24 mouse cellular contexts compared by ENCODE assay signal in the genomic region with DNA sequence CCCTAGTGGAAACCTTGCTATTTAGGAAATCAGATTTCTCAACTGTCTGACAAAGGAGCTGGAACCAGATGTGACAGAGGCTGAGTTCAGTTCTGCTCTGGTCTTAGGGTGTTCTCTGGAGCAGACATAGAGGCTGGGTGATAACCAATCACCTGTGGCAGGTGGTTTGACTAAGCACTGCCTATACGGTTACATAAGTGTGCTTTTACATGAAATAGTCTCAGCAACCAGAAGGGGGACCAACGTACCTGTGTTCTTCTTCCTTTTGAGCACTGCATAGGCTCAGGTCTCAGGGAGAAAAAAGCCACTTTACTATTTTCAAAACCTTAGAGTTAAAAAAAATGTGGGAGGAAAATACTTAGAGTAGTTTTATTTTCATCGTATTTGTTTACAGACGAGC. TPM values are rescaled to one million over a fixed set of nuclear protein-coding genes. Genes with fewer than 3 reads are reported as not detected.
DNase-seq lines count a peak whose midpoint lies in the region; ATAC-seq and TF ChIP-seq lines count a peak whose summit lies in the region.
"Had no signal": no experiment of that assay in that cellular context is flagged by ENCODE, and none has a peak within 500 bp of the region (broad histone marks: within the 10 kb centered on the region; RNA-seq: fewer than 3 reads in every experiment).

No protein-coding gene starts in this region.

- peak; percentile 17; the same call in 1 of the 2 replicates for TF ChIP-seq CTCF in lung, postnatal 0 days (IDR thresholded peaks at IDR 0.05)

- H3K9me3 ChIP-seq in embryonic facial prominence, embryonic 11.5 days (replicated peaks; ENCODE audit: control insufficient read depth, low read length): no peaks in the 10 kb centered on the region
- H3K9me3 ChIP-seq in embryonic facial prominence, embryonic 10.5 days: no peaks in the 10 kb centered on the region
- H3K9me3 ChIP-seq in lung, postnatal 0 days (ENCODE audit: low read length): no peaks in the 10 kb centered on the region
- H3K9me3 ChIP-seq: heart, embryonic 13.5 days; limb, embryonic 12.5 days; liver, embryonic 13.5 days; lung, embryonic 15.5 days; midbrain, embryonic 13.5 days had no signal

- H3K27me3 ChIP-seq in embryonic facial prominence, embryonic 11.5 days (ENCODE audit: control insufficient read depth, insufficient read depth, low read length): no peaks in the 10 kb centered on the region
- H3K27me3 ChIP-seq in embryonic facial prominence, embryonic 10.5 days (replicated peaks; ENCODE audit: low read depth, poor library complexity, severe bottlenecking): peaks cover 33% of the 10 kb centered on the region; the same call in 1 of the 2 replicates
- no peaks in the 10 kb centered on the region for H3K27me3 ChIP-seq in lung, postnatal 0 days (replicated peaks; ENCODE audit: insufficient read depth, low read length)
- H3K27me3 ChIP-seq: liver, embryonic 13.5 days; lung, embryonic 15.5 days; midbrain, embryonic 13.5 days had no signal

- no peak for DNase-seq in embryonic facial prominence, embryonic 11.5 days (ENCODE audit: low spot score)
- no peak for DNase-seq in embryonic facial prominence, embryonic 10.5 days (ENCODE audit: low spot score)
- DNase-seq in lung, postnatal 0 days (ENCODE audit: low spot score): no peak
- DNase-seq in lung, postnatal 14 days: no peak
- DNase-seq in heart, adult 18-20 months: no peak
- no peak for DNase-seq in left cerebral cortex, adult 8-10 months (ENCODE audit: low spot score in 2 of 2)
- DNase-seq: adrenal gland, postnatal 25 days; B cell, adult 2 months; cerebellum, postnatal 10 days; gastrocnemius, adult 2 months; heart, adult 11 months; kidney, adult 18-20 months; kidney, postnatal 36 days; liver, embryonic 13.5 days; right cerebral cortex, postnatal 25 days; thymus, adult 18-20 months; thymus, postnatal 4 days had no signal

- H3K36me3 ChIP-seq in embryonic facial prominence, embryonic 11.5 days (replicated peaks; ENCODE audit: control insufficient read depth, insufficient read depth, low read depth, low read length): no peaks in the 10 kb centered on the region
- no peaks in the 10 kb centered on the region for H3K36me3 ChIP-seq in embryonic facial prominence, embryonic 10.5 days (replicated peaks)
- no peaks in the 10 kb centered on the region for H3K36me3 ChIP-seq in lung, postnatal 0 days (ENCODE audit: insufficient read depth, low read length)
- H3K36me3 ChIP-seq: heart, embryonic 13.5 days; limb, embryonic 12.5 days; liver, embryonic 13.5 days; lung, embryonic 15.5 days had no signal

- H3K4me3 ChIP-seq in embryonic facial prominence, embryonic 11.5 days (ENCODE audit: low read depth, low read length): no peak overlapping the region
- no peak overlapping the region for H3K4me3 ChIP-seq in embryonic facial prominence, embryonic 10.5 days
- no peak overlapping the region for H3K4me3 ChIP-seq in lung, postnatal 0 days (ENCODE audit: low read depth, low read length)
- H3K4me3 ChIP-seq: gastrocnemius, adult 2 months; heart, embryonic 13.5 days; limb, embryonic 12.5 days; liver, embryonic 13.5 days; lung, embryonic 15.5 days; midbrain, embryonic 13.5 days had no signal

- no peaks in the 10 kb centered on the region for H3K4me1 ChIP-seq in embryonic facial prominence, embryonic 11.5 days (ENCODE audit: control insufficient read depth, insufficient read depth, low read length)
- H3K4me1 ChIP-seq in embryonic facial prominence, embryonic 10.5 days: peaks cover 17% of the 10 kb centered on the region; the same call in 1 of the 2 replicates
- no peaks in the 10 kb centered on the region; the same call in 1 of the 2 replicates for H3K4me1 ChIP-seq in lung, postnatal 0 days (ENCODE audit: insufficient read depth, low read depth, low read length)
- H3K4me1 ChIP-seq: liver, embryonic 13.5 days; lung, embryonic 15.5 days had no signal

- H3K9ac ChIP-seq in embryonic facial prominence, embryonic 11.5 days (replicated peaks; ENCODE audit: low read length): no peak overlapping the region
- H3K9ac ChIP-seq in lung, postnatal 0 days (replicated peaks; ENCODE audit: low read depth): no peak overlapping the region
- H3K9ac ChIP-seq: heart, embryonic 13.5 days; hindbrain, embryonic 14.5 days; limb, embryonic 12.5 days; liver, embryonic 13.5 days; lung, embryonic 15.5 days; midbrain, embryonic 13.5 days had no signal

- ATAC-seq in embryonic facial prominence, embryonic 11.5 days (replicated peaks; ENCODE audit: insufficient number of reproducible peaks, low FRiP score, low TSS enrichment, low read depth): 0 out of 2 replicates have a peak, but pooled peaks have one; percentile 23
- ATAC-seq in lung, postnatal 0 days: no peak
- ATAC-seq in activated CD4-positive, CD25-positive, alpha-beta regulatory T cell, adult 4 months: peak; percentile 83
- ATAC-seq: midbrain, embryonic 13.5 days had no signal

- H3K27ac ChIP-seq in embryonic facial prominence, embryonic 11.5 days (replicated peaks; ENCODE audit: low read depth, low read length): no peak overlapping the region
- no peak overlapping the region for H3K27ac ChIP-seq in embryonic facial prominence, embryonic 10.5 days (replicated peaks)
- H3K27ac ChIP-seq in lung, postnatal 0 days (ENCODE audit: low read length): no peak overlapping the region
- H3K27ac ChIP-seq: gastrocnemius, adult 2 months; heart, embryonic 13.5 days; hindbrain, embryonic 14.5 days; limb, embryonic 12.5 days; liver, embryonic 13.5 days; lung, embryonic 15.5 days; midbrain, embryonic 13.5 days had no signal

- no peak overlapping the region for H3K4me2 ChIP-seq in embryonic facial prominence, embryonic 11.5 days (ENCODE audit: low read depth, low read length)
- no peak overlapping the region for H3K4me2 ChIP-seq in lung, postnatal 0 days (replicated peaks; ENCODE audit: low read depth, low read length)
- H3K4me2 ChIP-seq: heart, embryonic 13.5 days; hindbrain, embryonic 14.5 days; limb, embryonic 12.5 days; liver, embryonic 13.5 days; lung, embryonic 15.5 days; midbrain, embryonic 13.5 days had no signal

- WGBS in embryonic facial prominence, embryonic 11.5 days: 82% methylated on average over 4 of the region's 4 CpGs
- 75% methylated on average over 4 of the region's 4 CpGs for WGBS in embryonic facial prominence, embryonic 10.5 days
- 57% methylated on average over 4 of the region's 4 CpGs for WGBS in lung, postnatal 0 days

- TF ChIP-seq EP300 in lung, postnatal 0 days (IDR thresholded peaks at IDR 0.05): no peak

RNA-seq across cellular contexts. Expression of a gene that starts 22.8 kb away (rescaled TPM):
- polyA plus RNA-seq in embryonic facial prominence, embryonic 11.5 days (2014; fragmentation: Nextera tagmentation; extraction: Ambion mirVana): 1.9 and 2.6 TPM in 2 replicates
- 2.3 and 2.6 TPM in 2 replicates for polyA plus RNA-seq in embryonic facial prominence, embryonic 10.5 days (2016; fragmentation: Nextera tagmentation; extraction: Ambion mirVana)
- 0.12 and 0.14 TPM in 2 replicates for polyA plus RNA-seq in lung, postnatal 0 days (2015; fragmentation: Nextera tagmentation; extraction: Ambion mirVana)
- under 1 TPM in 1 of 2 experiments, not detected in 1; 0.09 TPM for polyA plus RNA-seq in activated CD4-positive, CD25-positive, alpha-beta regulatory T cell, adult 4 months (2017; shearing (Covaris generic))
- not detected for total RNA-seq in heart, adult 18-20 months (2021)
- total RNA-seq in left cerebral cortex, adult 8-10 months (2022): 10 to 100 TPM; 67.8 to 86.0 (median 75.7) TPM
- total RNA-seq: adrenal gland, postnatal 25 days; gastrocnemius, adult 2 months; heart, postnatal 25 days had no signal
